Mouse (Mus musculus) embryonic fibroblast, embryonic 13.5 days (primary cell): ENCODE data around the gene B9d2.

ENCODE experiments used
- CTCF ChIP-seq: IDR thresholded peaks from 2 replicates; pipeline ENCODE4 v1.5.1; 2011; ENCODE audit warnings: mild to moderate bottlenecking, control low read depth, low read length, moderate library complexity, borderline replicate concordance; ENCODE audit not compliant: insufficient read depth
- POLR2A ChIP-seq: IDR thresholded peaks from 2 replicates; pipeline ENCODE4 v1.6.1; 2011; ENCODE audit warnings: low read depth, mild to moderate bottlenecking, control low read depth, low read length, moderate library complexity

DNA sequence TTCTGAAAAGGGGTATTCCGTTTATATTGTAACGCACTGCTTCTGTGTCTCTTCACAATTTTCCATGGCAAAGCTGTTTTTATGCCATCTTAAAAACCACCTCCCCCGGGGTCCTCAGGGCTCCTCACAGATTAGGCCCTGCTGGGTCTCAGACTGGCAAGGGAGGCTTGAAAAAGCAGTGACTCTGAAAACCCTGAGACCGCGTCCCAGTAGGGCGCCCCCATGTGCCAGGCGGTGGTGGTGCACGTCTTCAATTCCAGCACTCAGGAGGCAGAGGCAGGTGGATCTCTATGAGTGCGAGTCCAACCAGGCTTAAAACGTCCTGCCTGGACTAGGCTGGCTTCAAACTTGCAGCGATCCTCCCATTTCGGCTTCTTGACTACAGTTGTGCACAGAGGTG lies 20.2 kb downstream of the B9d2 start:
- TF ChIP-seq CTCF (no peak), POLR2A (no peak)
